Mouse (Mus musculus) stomach, embryonic 16.5 days (tissue): ENCODE measurements around the gene Ccnb1ip1. TPM values are rescaled to one million over a fixed set of nuclear protein-coding genes. Genes with fewer than 3 reads are reported as not detected.

Experiments
- ATAC-seq: fragments of 200-750 bp; cut with Nextera tagmentation; 2 replicates; pipeline ENCODE4 v1.8.0; 2017; ENCODE audit warnings: moderate number of reproducible peaks, moderate TSS enrichment; ENCODE audit not compliant: insufficient read depth, low FRiP score
- H3K27ac ChIP-seq: fragments of 300-500 bp; sonication (generic); 2 replicates; pipeline ENCODE4 v1.5.1; 2014; ENCODE audit warnings: low read length
- H3K27me3 ChIP-seq: fragments of 300-500 bp; sonication (generic); 2 replicates; pipeline ENCODE4 v1.6.1; 2014; ENCODE audit warnings: low read length, control low read depth, mixed read lengths; ENCODE audit not compliant: control insufficient read depth, insufficient read depth
- H3K36me3 ChIP-seq: fragments of 300-500 bp; sonication (generic); 2 replicates; pipeline ENCODE4 v1.6.1; 2014; ENCODE audit warnings: low read length; ENCODE audit not compliant: control insufficient read depth, insufficient read depth
- H3K4me1 ChIP-seq: fragments of 300-500 bp; sonication (generic); 2 replicates; pipeline ENCODE4 v1.6.1; 2014; ENCODE audit warnings: low read length, control low read depth, mixed read lengths; ENCODE audit not compliant: control insufficient read depth, insufficient read depth
- H3K4me2 ChIP-seq: fragments of 300-500 bp; sonication (generic); 2 replicates; pipeline ENCODE4 v1.6.1; 2014; ENCODE audit warnings: low read depth, low read length, mixed read lengths
- H3K4me3 ChIP-seq: fragments of 300-500 bp; sonication (generic); replicated peaks from 2 replicates; pipeline ENCODE4 v1.5.1; 2014; ENCODE audit warnings: mild to moderate bottlenecking, low read length
- H3K9ac ChIP-seq: fragments of 300-500 bp; sonication (generic); 2 replicates; pipeline ENCODE4 v1.6.1; 2014; ENCODE audit warnings: low read length
- H3K9me3 ChIP-seq: fragments of 300-500 bp; sonication (generic); replicated peaks from 2 replicates; pipeline ENCODE4 v1.6.1; 2016; ENCODE audit warnings: low read length, control low read depth; ENCODE audit not compliant: control insufficient read depth
- WGBS: fragments of 180-500 bp; shearing (Covaris S2); extraction: QIAGEN DNeasy Blood & Tissue Kit; methylation state at CpG from one replicate; pipeline ENCODE4 v1.1.7; 2014; 5-methylcytosine and 5-hydroxymethylcytosine counted together
- polyA plus RNA-seq: library from polyadenylated mRNA; unstranded; fragments of >200 nt; fragmentation: Nextera tagmentation; extraction: Ambion mirVana; gene quantifications from 2 replicates; pipeline ENCODE4 v1.2.1, GENCODE M21; 2015

Ccnb1ip1 gene
- polyA plus RNA-seq, 1 experiment from 2014 or later: not detected

DNA sequence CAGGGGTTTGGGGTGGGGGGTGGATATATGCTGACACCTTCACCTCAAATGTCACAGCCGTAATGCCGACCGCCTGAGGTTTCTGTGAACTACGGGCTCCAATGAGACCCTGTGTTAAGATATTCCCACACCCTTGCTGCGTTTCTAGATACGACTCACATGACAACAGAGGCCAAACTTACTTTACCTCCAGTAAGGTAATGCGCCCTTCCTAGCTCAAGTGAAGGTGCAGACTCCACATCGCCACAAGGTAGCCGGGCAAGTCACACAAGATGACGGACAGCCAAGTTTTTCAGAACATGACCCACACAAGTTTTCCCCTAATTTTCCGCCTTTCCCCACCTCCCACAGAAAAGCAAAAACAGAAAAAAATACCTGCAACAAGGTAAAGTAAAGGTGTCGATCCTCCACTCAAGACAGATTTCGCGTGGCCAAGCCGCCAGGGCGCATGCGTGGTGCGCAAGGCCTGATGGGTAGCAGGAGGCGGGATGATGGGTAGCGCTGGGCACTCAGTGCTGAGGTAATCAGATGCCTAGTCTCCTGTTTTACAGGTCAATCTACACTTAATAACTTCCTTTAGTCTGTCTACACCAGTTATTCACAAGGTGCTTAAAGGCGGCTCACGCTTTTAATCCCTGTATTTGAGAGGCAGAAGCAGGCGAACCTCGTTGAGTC is 12.1 kb downstream of the Ccnb1ip1 start:
- H3K27ac ChIP-seq: no peak overlapping the region
- H3K9me3 ChIP-seq: no peaks in the 10 kb centered on the region
- H3K4me3 ChIP-seq: no peak overlapping the region
- WGBS: 91% methylated on average over 24 of the region's 24 CpGs
- no peaks in the 10 kb centered on the region for H3K36me3 ChIP-seq
- no peaks in the 10 kb centered on the region for H3K27me3 ChIP-seq
- no peak overlapping the region for H3K9ac ChIP-seq
- ATAC-seq: no peak
- no peak overlapping the region for H3K4me2 ChIP-seq
- H3K4me1 ChIP-seq: no peaks in the 10 kb centered on the region

GRCm38 (mm10) chr14:50788157-50788556 is 19.4 kb downstream of the Ccnb1ip1 start:
- ATAC-seq: no peak
- no peaks in the 10 kb centered on the region for H3K36me3 ChIP-seq
- no peak overlapping the region for H3K9ac ChIP-seq
- 7% methylated on average over 2 of the region's 2 CpGs for WGBS
- no peak overlapping the region for H3K27ac ChIP-seq
- H3K27me3 ChIP-seq: no peaks in the 10 kb centered on the region
- H3K4me2 ChIP-seq: no peak overlapping the region
- no peaks in the 10 kb centered on the region for H3K4me1 ChIP-seq
- no peaks in the 10 kb centered on the region for H3K9me3 ChIP-seq
- H3K4me3 ChIP-seq: no peak overlapping the region

DNA sequence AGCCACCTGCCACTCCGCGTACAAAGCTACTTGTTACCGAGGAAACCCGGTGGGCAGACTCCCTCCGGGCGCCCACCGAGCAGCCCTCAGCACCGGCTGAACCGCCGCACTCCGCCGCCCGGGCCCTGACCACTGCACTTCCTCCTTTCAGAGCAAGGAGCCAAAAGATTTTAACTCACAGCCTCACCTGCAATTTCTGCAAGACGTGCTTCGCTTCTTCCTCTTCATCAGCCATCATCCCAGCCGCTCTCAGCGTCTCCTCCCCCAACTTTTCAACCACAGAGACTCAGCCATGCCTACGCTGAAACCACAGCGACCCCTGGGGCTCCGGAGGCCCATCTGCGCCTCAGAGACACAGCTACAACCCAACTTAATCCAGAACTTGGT is 22.3 kb downstream of the Ccnb1ip1 start, which contains the start of gene Ttc5:
Ttc5 (minus strand) TSS at position 269 of the 387 bp plus-strand sequence.
- H3K4me1 ChIP-seq: no peaks in the 10 kb centered on the region
- peak within 1 kb of the TSS; percentile 81 for H3K9ac ChIP-seq
- H3K4me3 ChIP-seq: peak within 1 kb of the TSS; percentile 94
- H3K27me3 ChIP-seq: no peaks in the 10 kb centered on the region
- 0% methylated on average over 21 of the region's 21 CpGs for WGBS
- H3K4me2 ChIP-seq: peak within 1 kb of the TSS; percentile 66
- peaks cover 17% of the 10 kb centered on the region for H3K36me3 ChIP-seq
- H3K9me3 ChIP-seq: no peaks in the 10 kb centered on the region
- ATAC-seq: peak; percentile 91; the same call in 1 of the 2 replicates
- peak within 1 kb of the TSS; percentile 78 for H3K27ac ChIP-seq

DNA sequence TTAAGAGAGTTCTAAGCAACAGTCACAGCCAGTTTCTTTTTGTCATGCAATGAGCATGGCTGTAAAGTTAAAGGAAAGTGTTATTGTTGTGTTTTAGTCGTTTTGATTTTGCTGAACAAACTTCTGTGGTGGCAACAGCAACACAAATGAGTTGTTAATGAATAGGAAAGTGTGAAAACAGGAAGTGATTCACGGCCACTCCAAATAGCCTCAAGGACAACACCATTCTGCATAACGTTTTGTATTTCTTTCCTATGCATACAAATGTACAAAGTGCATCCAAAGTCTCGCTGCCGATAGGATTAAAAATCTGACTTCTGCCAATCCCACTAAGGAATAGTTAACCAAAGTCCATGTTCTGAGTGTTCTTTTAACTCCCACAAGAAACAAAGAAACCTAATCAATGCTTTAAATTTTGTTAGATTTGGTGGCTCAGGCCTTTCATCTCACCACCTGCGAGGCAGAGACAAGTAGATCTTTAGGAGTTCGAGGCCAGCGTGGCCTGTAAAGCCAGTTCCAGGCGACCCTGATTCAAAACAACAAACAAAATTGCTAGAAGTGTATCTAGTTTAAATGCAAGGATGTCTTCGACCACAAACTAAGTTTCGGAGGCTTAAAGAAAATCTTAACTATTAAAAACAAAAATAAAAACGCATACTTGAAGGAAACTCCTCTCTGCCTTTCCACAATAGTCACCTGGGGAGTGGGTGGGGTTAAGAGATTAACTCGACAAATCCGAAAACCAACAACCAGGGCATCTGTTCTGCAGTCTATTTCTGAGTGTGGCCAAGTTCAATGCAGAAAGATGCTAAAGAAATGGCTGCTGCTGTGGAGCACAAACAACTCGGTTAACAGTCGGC is 22.9 kb downstream of the Ccnb1ip1 start:
- H3K9ac ChIP-seq: peak overlapping the region; percentile 81
- peak overlapping the region; percentile 78 for H3K27ac ChIP-seq
- H3K4me3 ChIP-seq: peak overlapping the region; percentile 94
- no peak; the same call in 1 of the 2 replicates for ATAC-seq
- peak overlapping the region; percentile 66 for H3K4me2 ChIP-seq
- no peaks in the 10 kb centered on the region for H3K4me1 ChIP-seq
- WGBS: 21% methylated on average over 16 of the region's 16 CpGs
- no peaks in the 10 kb centered on the region for H3K27me3 ChIP-seq
- peaks cover 17% of the 10 kb centered on the region for H3K36me3 ChIP-seq
- H3K9me3 ChIP-seq: no peaks in the 10 kb centered on the region

DNA sequence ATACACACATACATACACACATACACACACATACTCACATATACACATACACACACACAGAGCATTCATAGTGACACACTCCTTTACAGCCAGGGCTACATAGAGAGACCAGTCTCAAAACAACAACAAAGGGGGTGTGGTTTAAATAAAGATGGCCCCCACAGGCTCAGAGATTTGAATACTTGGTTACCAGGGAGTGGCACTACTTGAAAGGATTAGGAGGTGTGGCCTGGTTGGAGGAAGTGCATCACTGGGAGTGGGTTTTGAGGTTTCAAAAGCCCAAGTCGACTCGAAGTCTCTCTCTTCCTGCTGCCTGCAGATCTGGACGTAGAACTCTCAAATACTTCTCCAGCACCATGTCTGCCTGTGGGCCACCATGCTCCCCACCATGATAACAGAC is 25.4 kb downstream of the Ccnb1ip1 start:
- H3K4me3 ChIP-seq: no peak overlapping the region
- no peaks in the 10 kb centered on the region for H3K27me3 ChIP-seq
- no peaks in the 10 kb centered on the region for H3K9me3 ChIP-seq
- H3K27ac ChIP-seq: no peak overlapping the region
- H3K9ac ChIP-seq: no peak overlapping the region
- peaks cover 20% of the 10 kb centered on the region for H3K36me3 ChIP-seq
- 93% methylated on average over 3 of the region's 3 CpGs for WGBS
- H3K4me1 ChIP-seq: no peaks in the 10 kb centered on the region
- ATAC-seq: no peak
- no peak overlapping the region for H3K4me2 ChIP-seq

DNA sequence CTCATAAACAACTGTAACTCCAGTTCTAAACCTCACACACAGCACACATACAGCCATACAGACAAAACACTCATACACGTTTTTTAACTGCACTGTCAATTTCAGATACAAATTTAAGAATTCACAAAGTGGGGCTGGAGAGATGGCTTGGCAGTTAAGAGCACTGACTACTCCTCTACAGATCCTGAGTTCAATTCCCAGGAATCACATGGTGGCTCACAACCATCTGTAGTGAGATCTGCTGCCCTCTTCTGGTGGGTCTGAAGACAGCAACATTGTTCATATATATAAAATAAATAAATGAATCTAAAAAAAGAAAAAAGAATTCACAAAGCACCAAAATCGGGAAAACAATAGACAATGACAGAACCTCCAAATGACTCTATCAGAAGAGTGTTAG is 36.2 kb downstream of the Ccnb1ip1 start:
- WGBS: 80% methylated on average over 2 of the region's 2 CpGs
- no peaks in the 10 kb centered on the region for H3K9me3 ChIP-seq
- no peaks in the 10 kb centered on the region for H3K27me3 ChIP-seq
- no peak for ATAC-seq
- no peak overlapping the region for H3K27ac ChIP-seq
- no peaks in the 10 kb centered on the region for H3K4me1 ChIP-seq
- H3K36me3 ChIP-seq: peaks cover 32% of the 10 kb centered on the region
- no peak overlapping the region for H3K4me2 ChIP-seq
- H3K9ac ChIP-seq: no peak overlapping the region
- H3K4me3 ChIP-seq: no peak overlapping the region

- no peak for ATAC-seq
- H3K4me2 ChIP-seq: no peak overlapping the region
- H3K4me1 ChIP-seq: no peaks in the 10 kb centered on the region
- 97% methylated on average over 6 of the region's 6 CpGs for WGBS
- no peaks in the 10 kb centered on the region for H3K9me3 ChIP-seq
- H3K27ac ChIP-seq: no peak overlapping the region
- H3K27me3 ChIP-seq: no peaks in the 10 kb centered on the region
- 0 out of 2 replicates have a peak, but pooled peaks cover 10% of the 10 kb centered on the region for H3K36me3 ChIP-seq
- no peak overlapping the region for H3K9ac ChIP-seq
- no peak overlapping the region for H3K4me3 ChIP-seq
Observed at GRCm38 (mm10) chr14:50765736-50766135, 41.8 kb downstream of the Ccnb1ip1 start.

- 78% methylated on average over 5 of the region's 5 CpGs for WGBS
- Histone ChIP-seq H3K27ac (no peak overlapping the region), H3K9me3 (no peaks in the 10 kb centered on the region), H3K9ac (no peak overlapping the region), H3K27me3 (no peaks in the 10 kb centered on the region), H3K4me2 (no peak overlapping the region), H3K36me3 (no peaks in the 10 kb centered on the region), H3K4me1 (no peaks in the 10 kb centered on the region), H3K4me3 (no peak overlapping the region)
- ATAC-seq: no peak
Observed at GRCm38 (mm10) chr14:50758416-50759085, 49.0 kb downstream of the Ccnb1ip1 start.

DNA sequence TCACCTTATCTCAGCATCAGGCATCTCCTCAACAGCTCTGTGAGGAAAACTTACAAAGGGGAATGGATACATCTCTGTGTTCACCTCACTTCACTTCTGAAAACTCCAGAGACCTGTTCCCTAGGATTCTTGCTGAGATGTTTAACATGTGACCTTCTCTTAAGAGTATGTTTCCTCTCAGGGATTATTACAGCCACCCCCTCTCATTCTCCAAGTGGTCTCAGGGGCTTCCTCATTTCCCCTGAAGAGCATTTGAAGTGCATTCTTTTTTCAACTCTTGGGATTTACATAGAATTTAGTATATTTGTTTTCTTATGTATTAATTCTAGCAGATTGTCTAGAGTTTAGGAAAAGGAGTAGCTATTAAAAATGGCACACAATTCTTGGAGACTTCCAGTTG is 62.5 kb downstream of the Ccnb1ip1 start, which contains the start of gene Olfr749:
Olfr749 (minus strand) TSS at position 101 of the 400 bp plus-strand sequence.
- H3K9ac ChIP-seq: no peak within 1 kb of the TSS
- no peaks in the 10 kb centered on the region for H3K36me3 ChIP-seq
- no peak within 1 kb of the TSS for H3K27ac ChIP-seq
- H3K4me2 ChIP-seq: no peak within 1 kb of the TSS
- H3K4me3 ChIP-seq: no peak within 1 kb of the TSS
- H3K27me3 ChIP-seq: no peaks in the 10 kb centered on the region
- no peaks in the 10 kb centered on the region for H3K4me1 ChIP-seq
- no peak for ATAC-seq
- no peaks in the 10 kb centered on the region for H3K9me3 ChIP-seq
